ENCODE assay signal across 21 mouse cellular contexts in genomic region chr3:63417284-63417683, GRCm38 (mm10).
DNase-seq lines count a peak whose midpoint lies in the region; ATAC-seq and TF ChIP-seq lines count a peak whose summit lies in the region.
"Had no signal": no experiment of that assay in that cellular context is flagged by ENCODE, and none has a peak within 500 bp of the region (broad histone marks: within the 10 kb centered on the region; RNA-seq: fewer than 3 reads in every experiment).

No protein-coding gene starts in this region.

- peak overlapping the region; percentile 76 for H3K27ac ChIP-seq in heart, adult 2 months
- no peak overlapping the region for H3K27ac ChIP-seq in heart, embryonic 10.5 days
- no peak overlapping the region for H3K27ac ChIP-seq in liver, adult 2 months (replicated peaks; ENCODE audit: insufficient read depth, low read depth, low read length)
- H3K27ac ChIP-seq in liver, embryonic 12.5 days, result no peak overlapping the region
- H3K27ac ChIP-seq: embryonic facial prominence, embryonic 12.5 days; forebrain, embryonic 13.5 days; liver, embryonic 13.5 days; midbrain, embryonic 15.5 days had no signal

- no peak overlapping the region for H3K9ac ChIP-seq in heart, adult 2 months (ENCODE audit: low read depth, low read length)
- H3K9ac ChIP-seq in liver, adult 2 months (ENCODE audit: low read depth, low read length), result no peak overlapping the region
- H3K9ac ChIP-seq in liver, embryonic 12.5 days, result no peak overlapping the region
- H3K9ac ChIP-seq: embryonic facial prominence, embryonic 12.5 days; forebrain, embryonic 13.5 days; liver, embryonic 13.5 days; lung, embryonic 14.5 days; midbrain, embryonic 15.5 days had no signal

- ATAC-seq in liver, embryonic 12.5 days, result no peak
- ATAC-seq in activated CD4-positive, CD25-positive, alpha-beta regulatory T cell, adult 4 months, result no peak
- ATAC-seq: CD4-positive, CD25-positive, alpha-beta regulatory T cell, adult 4 months; forebrain, embryonic 13.5 days; midbrain, embryonic 15.5 days; Patski had no signal

- H3K36me3 ChIP-seq in heart, adult 2 months (ENCODE audit: control insufficient read depth, insufficient read depth, low read length), result no peaks in the 10 kb centered on the region
- no peaks in the 10 kb centered on the region for H3K36me3 ChIP-seq in heart, embryonic 10.5 days
- H3K36me3 ChIP-seq in liver, adult 2 months (ENCODE audit: control insufficient read depth, insufficient read depth, low read length), result no peaks in the 10 kb centered on the region
- no peaks in the 10 kb centered on the region for H3K36me3 ChIP-seq in liver, embryonic 12.5 days
- H3K36me3 ChIP-seq: embryonic facial prominence, embryonic 12.5 days; liver, embryonic 13.5 days; midbrain, embryonic 15.5 days had no signal

- TF ChIP-seq CTCF in heart, adult 2 months (IDR thresholded peaks at IDR 0.05), result no peak
- no peak for TF ChIP-seq CTCF in liver, adult 2 months (IDR thresholded peaks at IDR 0.05; ENCODE audit: low read depth, low read length)

- no peak overlapping the region for H3K4me2 ChIP-seq in liver, embryonic 12.5 days
- H3K4me2 ChIP-seq: embryonic facial prominence, embryonic 12.5 days; forebrain, embryonic 13.5 days; liver, embryonic 13.5 days; lung, embryonic 14.5 days; midbrain, embryonic 15.5 days had no signal

- no peaks in the 10 kb centered on the region for H3K79me2 ChIP-seq in heart, adult 2 months (replicated peaks; ENCODE audit: control insufficient read depth, insufficient read depth, low read length)
- H3K79me2 ChIP-seq in liver, adult 2 months (ENCODE audit: control insufficient read depth, insufficient read depth, low read length), result no peaks in the 10 kb centered on the region

- no peaks in the 10 kb centered on the region for H3K27me3 ChIP-seq in heart, adult 2 months (ENCODE audit: control insufficient read depth, insufficient read depth, low read length)
- H3K27me3 ChIP-seq in heart, embryonic 10.5 days (ENCODE audit: insufficient read depth, poor library complexity, severe bottlenecking), result no peaks in the 10 kb centered on the region
- H3K27me3 ChIP-seq in liver, adult 2 months (ENCODE audit: control insufficient read depth, insufficient read depth, low read length), result no peaks in the 10 kb centered on the region
- no peaks in the 10 kb centered on the region for H3K27me3 ChIP-seq in liver, embryonic 12.5 days (replicated peaks)
- H3K27me3 ChIP-seq: embryonic facial prominence, embryonic 12.5 days; forebrain, embryonic 13.5 days; liver, embryonic 13.5 days; midbrain, embryonic 15.5 days; Patski had no signal

- H3K4me1 ChIP-seq in heart, adult 2 months (ENCODE audit: control insufficient read depth, insufficient read depth, low read length), result no peaks in the 10 kb centered on the region
- no peaks in the 10 kb centered on the region for H3K4me1 ChIP-seq in heart, embryonic 10.5 days
- H3K4me1 ChIP-seq in liver, adult 2 months (ENCODE audit: control insufficient read depth, insufficient read depth, low read length), result peaks cover 2% of the 10 kb centered on the region; the same call in 1 of the 2 replicates
- no peaks in the 10 kb centered on the region for H3K4me1 ChIP-seq in liver, embryonic 12.5 days
- H3K4me1 ChIP-seq: forebrain, embryonic 13.5 days; liver, embryonic 13.5 days; midbrain, embryonic 15.5 days had no signal

- intact Hi-C loops in heart, adult 2 months (cut with DNase I), result no loop called here

- DNase-seq in adrenal gland, adult 2 months, result peak; percentile 17
- DNase-seq in adrenal gland, postnatal 4 days (ENCODE audit: low spot score in 2 of 2), result no peak
- peak; percentile 52 to 70 for DNase-seq in heart, adult 2 months
- no peak for DNase-seq in heart, embryonic 10.5 days (ENCODE audit: low spot score)
- peak; percentile 89 for DNase-seq in liver, adult 2 months (ENCODE audit: extremely low read depth, low read depth, low spot score)
- no peak for DNase-seq in ovary, adult 18-20 months (ENCODE audit: low spot score)
- DNase-seq: cerebellum, adult 2 months; gastrocnemius, postnatal 10 days; liver, embryonic 13.5 days; lung, embryonic 14.5 days; lung, postnatal 36 days; thymus, postnatal 25 days had no signal

- no peaks in the 10 kb centered on the region for H3K9me3 ChIP-seq in heart, embryonic 10.5 days
- no peaks in the 10 kb centered on the region for H3K9me3 ChIP-seq in liver, embryonic 12.5 days (replicated peaks)
- H3K9me3 ChIP-seq: embryonic facial prominence, embryonic 12.5 days; forebrain, embryonic 13.5 days; liver, embryonic 13.5 days; midbrain, embryonic 15.5 days had no signal

- 68% methylated on average over 1 of the region's 1 CpGs for WGBS in heart, adult 2 months
- WGBS in heart, embryonic 10.5 days, result 79% methylated on average over 1 of the region's 1 CpGs
- 21% methylated on average over 1 of the region's 1 CpGs for WGBS in liver, adult 2 months
- 69% methylated on average over 1 of the region's 1 CpGs for WGBS in liver, embryonic 12.5 days (ENCODE audit: insufficient replicate concordance)

- no peak for TF ChIP-seq POLR2A in heart, adult 2 months (IDR thresholded peaks at IDR 0.05; ENCODE audit: insufficient read depth, low read depth, low read length)
- TF ChIP-seq POLR2A in liver, adult 2 months (IDR thresholded peaks at IDR 0.05; ENCODE audit: extremely low read depth, insufficient read depth, low read length), result no peak

- H3K4me3 ChIP-seq in heart, adult 2 months, result no peak overlapping the region
- no peak overlapping the region for H3K4me3 ChIP-seq in heart, embryonic 10.5 days
- H3K4me3 ChIP-seq in liver, adult 2 months (ENCODE audit: insufficient read depth, low read depth, low read length), result no peak overlapping the region
- H3K4me3 ChIP-seq in liver, embryonic 12.5 days, result no peak overlapping the region
- H3K4me3 ChIP-seq: embryonic facial prominence, embryonic 12.5 days; erythroblast, embryonic 14.5 days; forebrain, embryonic 13.5 days; liver, embryonic 13.5 days; midbrain, embryonic 15.5 days; myocyte had no signal

- TF ChIP-seq EP300 in heart, adult 2 months (IDR thresholded peaks at IDR 0.05; ENCODE audit: insufficient read depth, low read depth, low read length), result peak; percentile 69; the same call in 1 of the 2 replicates

Comparison
In these comparisons a context has a peak if more than half of its experiments do, and no peak if none do; other contexts are left out.
1. DNase-seq: peak in adrenal gland, adult 2 months (single experiment), heart, adult 2 months (2 of 2) and liver, adult 2 months (single experiment); none in adrenal gland, postnatal 4 days (0 of 2), heart, embryonic 10.5 days (single experiment) and ovary, adult 18-20 months (single experiment).